Mouse (Mus musculus) myocyte (in vitro differentiated cells): ENCODE measurements around the gene Stmnd1. TPM values are rescaled to one million over a fixed set of nuclear protein-coding genes. Genes with fewer than 3 reads are reported as not detected.
"Not testable (repeated sequence)": the region's sequence is repeated elsewhere in the genome, so short reads cannot be mapped to it uniquely, and the experiment has no call there.

Experiments
- H3K27me3 ChIP-seq: one replicate; pipeline ENCODE4 v1.6.1; 2011; ENCODE audit not compliant: control insufficient read depth, insufficient read depth, insufficient read length
- H3K36me3 ChIP-seq: one replicate; pipeline ENCODE4 v1.6.1; 2011; ENCODE audit not compliant: control insufficient read depth, insufficient read depth
- H3K4me2 ChIP-seq: one replicate; pipeline ENCODE4 v1.6.1; 2011; ENCODE audit warnings: low read depth, control low read depth
- H3K4me3 ChIP-seq: one replicate; pipeline ENCODE4 v1.5.1; 2011; ENCODE audit warnings: mild to moderate bottlenecking, control low read depth, moderate library complexity
- H3K79me2 ChIP-seq: one replicate; pipeline ENCODE4 v1.6.1; 2011; ENCODE audit not compliant: control insufficient read depth, insufficient read depth
- H3ac ChIP-seq: one replicate; pipeline ENCODE4 v1.6.1; 2011; ENCODE audit not compliant: control insufficient read depth, insufficient read length
- CEBPB ChIP-seq: IDR thresholded peaks from 2 replicates; pipeline ENCODE4 v1.6.1; 2011; ENCODE audit warnings: mild to moderate bottlenecking, moderate library complexity; ENCODE audit not compliant: poor library complexity, insufficient read depth, severe bottlenecking
- E2F4 ChIP-seq: IDR thresholded peaks from one replicate; pipeline ENCODE4 v1.6.1; 2011; ENCODE audit warnings: mild to moderate bottlenecking, control low read depth, moderate library complexity; ENCODE audit not compliant: insufficient read depth
- MAX ChIP-seq: IDR thresholded peaks from one replicate; pipeline ENCODE4 v1.6.1; 2011; ENCODE audit warnings: low read depth, mild to moderate bottlenecking, control low read depth
- MYOD1 ChIP-seq, 3 experiments: IDR thresholded peaks; one replicate each; pipeline ENCODE4 v1.6.1; 2011; ENCODE audit warnings: control low read depth in 2 of 3, low read depth in 2 of 3, mild to moderate bottlenecking in 2 of 3, moderate library complexity in 1 of 3; ENCODE audit not compliant: insufficient read length in 2 of 3, control insufficient read depth in 1 of 3
- MYOG ChIP-seq, 3 experiments: IDR thresholded peaks; one replicate each; pipeline ENCODE4 v1.6.1; 2011; ENCODE audit warnings: control low read depth in 2 of 3, low read depth in 2 of 3, mild to moderate bottlenecking in 2 of 3; ENCODE audit not compliant: insufficient read length in 2 of 3, control insufficient read depth in 1 of 3, insufficient read depth in 1 of 3
- POLR2A ChIP-seq: IDR thresholded peaks from one replicate; pipeline ENCODE4 v1.6.1; 2011; ENCODE audit warnings: low read depth, mild to moderate bottlenecking, control low read depth, moderate library complexity; ENCODE audit not compliant: insufficient read length
- POLR2AphosphoS2 ChIP-seq: IDR thresholded peaks from one replicate; pipeline ENCODE4 v1.6.1; 2011; ENCODE audit warnings: low read depth, control low read depth; ENCODE audit not compliant: insufficient read length
- REST ChIP-seq: IDR thresholded peaks from one replicate; pipeline ENCODE4 v1.6.1; 2011; ENCODE audit warnings: mild to moderate bottlenecking, control low read depth, moderate library complexity; ENCODE audit not compliant: insufficient read depth, insufficient read length
- SRF ChIP-seq: IDR thresholded peaks from one replicate; pipeline ENCODE4 v1.6.1; 2011; ENCODE audit warnings: low read depth; ENCODE audit not compliant: control insufficient read depth, insufficient read length
- TCF12 ChIP-seq: IDR thresholded peaks from one replicate; pipeline ENCODE4 v1.6.1; 2011; ENCODE audit warnings: mild to moderate bottlenecking, control low read depth; ENCODE audit not compliant: poor library complexity, insufficient read depth, severe bottlenecking
- TCF3 ChIP-seq: IDR thresholded peaks from one replicate; pipeline ENCODE4 v1.6.1; 2011; ENCODE audit warnings: low read depth, control low read depth; ENCODE audit not compliant: insufficient read length
- USF1 ChIP-seq: IDR thresholded peaks from one replicate; pipeline ENCODE4 v1.6.1; 2011; ENCODE audit warnings: low read depth, mild to moderate bottlenecking, control low read depth, moderate library complexity
- polyA plus RNA-seq: library from polyadenylated mRNA; unstranded; fragments of >200 nt; fragmentation: generic; extraction: Trizol; gene quantifications from one replicate; pipeline ENCODE4 v1.2.1, GENCODE M21; 2012; ENCODE audit warnings: missing spikeins

Stmnd1 gene
- polyA plus RNA-seq, 1 experiment: 0.24 TPM

DNA sequence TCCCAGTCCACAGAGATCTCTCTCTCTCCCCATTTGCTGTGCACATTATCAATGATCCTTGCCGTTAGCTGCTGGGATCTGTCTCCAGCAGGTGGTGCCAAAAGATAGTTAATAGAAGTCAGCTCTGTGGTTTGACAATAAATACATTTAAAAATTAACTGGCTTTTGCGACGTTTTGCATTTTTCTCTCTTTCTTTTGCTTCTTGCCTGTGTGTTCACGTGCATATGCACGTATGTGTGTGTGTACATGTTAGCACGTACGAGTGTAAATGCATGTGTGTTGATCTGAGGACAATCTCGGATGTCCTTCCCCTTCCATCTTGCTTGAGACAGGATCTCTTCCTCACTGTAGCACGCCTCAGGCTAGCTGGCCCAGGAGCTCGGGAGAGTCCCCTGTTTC, 37.3 kb downstream of the Stmnd1 start:
- Histone ChIP-seq H3ac (no peak overlapping the region), H3K79me2 (no peaks in the 10 kb centered on the region), H3K36me3 (no peaks in the 10 kb centered on the region), H3K27me3 (no peaks in the 10 kb centered on the region), H3K4me3 (no peak overlapping the region), H3K4me2 (peak overlapping the region; percentile 39)
- no peak for TF ChIP-seq CEBPB
- no peak for TF ChIP-seq POLR2AphosphoS2
- no peak for TF ChIP-seq TCF3
- no peak for TF ChIP-seq SRF
- no peak for TF ChIP-seq POLR2A
- TF ChIP-seq E2F4: no peak
- TF ChIP-seq TCF12: no peak
- no peak for TF ChIP-seq MYOG (IDR thresholded peaks at IDR 0.05; ENCODE audit: control insufficient read depth in 1 of 3, insufficient read depth in 1 of 3, insufficient read length in 2 of 3, low read depth in 2 of 3)
- TF ChIP-seq MAX: no peak
- no peak for TF ChIP-seq REST
- TF ChIP-seq MYOD1 (IDR thresholded peaks at IDR 0.05; ENCODE audit: control insufficient read depth in 1 of 3, insufficient read length in 2 of 3, low read depth in 2 of 3): no peak
- TF ChIP-seq USF1: no peak

DNA sequence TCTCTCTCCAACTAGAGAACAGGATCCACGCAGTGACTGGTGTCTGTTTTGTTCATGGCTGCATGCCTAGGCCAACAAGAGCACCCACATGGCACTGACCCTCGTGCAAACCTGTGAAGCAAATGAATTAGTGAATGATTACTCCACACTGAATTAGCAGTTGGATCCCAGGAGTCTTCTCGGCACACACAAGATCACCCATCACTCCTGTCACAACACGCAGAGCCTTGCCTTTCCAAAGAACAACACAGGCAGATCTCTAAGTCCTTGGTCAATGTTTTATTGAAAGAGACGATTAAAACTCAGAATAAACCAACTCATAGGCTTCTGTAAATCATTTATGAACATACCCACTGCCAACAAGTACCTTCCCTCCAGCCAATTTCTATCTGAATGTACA, 39.7 kb downstream of the Stmnd1 start:
- no peak overlapping the region for H3K4me3 ChIP-seq

DNA sequence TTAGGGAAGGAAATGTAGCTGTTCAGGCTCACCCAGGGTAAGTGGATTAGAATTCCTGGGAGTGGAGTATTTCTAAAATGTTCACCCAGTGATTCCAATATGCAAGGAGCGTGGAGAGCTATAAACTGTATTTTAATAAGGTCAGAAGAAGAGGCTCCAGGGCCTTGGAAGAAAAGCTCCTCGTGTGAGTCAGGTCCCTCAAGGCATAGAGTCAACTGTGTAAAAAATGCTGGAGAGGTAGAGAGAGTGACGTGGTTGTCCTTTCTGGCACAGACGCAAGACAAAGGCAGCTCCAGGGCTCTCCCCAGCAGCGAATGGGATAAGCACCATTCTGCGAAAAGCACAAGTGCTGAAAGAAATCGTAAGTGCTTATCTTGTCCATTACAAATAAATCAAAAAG, 41.6 kb downstream of the Stmnd1 start:
- Histone ChIP-seq H3K4me3 (no peak overlapping the region), H3K27me3 (no peaks in the 10 kb centered on the region), H3K4me2 (no peak overlapping the region), H3K36me3 (no peaks in the 10 kb centered on the region), H3K79me2 (no peaks in the 10 kb centered on the region), H3ac (no peak overlapping the region)
- TF ChIP-seq REST (no peak), POLR2A (no peak), POLR2AphosphoS2 (no peak), TCF3 (no peak), CEBPB (no peak), TCF12 (no peak), MAX (no peak)

More for the DNA sequence above, 39.7 kb downstream of the Stmnd1 start:
- Histone ChIP-seq H3K4me2 (no peak overlapping the region), H3ac (no peak overlapping the region), H3K36me3 (no peaks in the 10 kb centered on the region), H3K27me3 (no peaks in the 10 kb centered on the region), H3K79me2 (no peaks in the 10 kb centered on the region)
- TF ChIP-seq POLR2A: no peak
- TF ChIP-seq USF1: no peak
- TF ChIP-seq CEBPB: no peak
- TF ChIP-seq MYOG (IDR thresholded peaks at IDR 0.05; ENCODE audit: control insufficient read depth in 1 of 3, insufficient read depth in 1 of 3, insufficient read length in 2 of 3, low read depth in 2 of 3): no peak
- TF ChIP-seq MAX: no peak
- TF ChIP-seq MYOD1 (IDR thresholded peaks at IDR 0.05; ENCODE audit: control insufficient read depth in 1 of 3, insufficient read length in 2 of 3, low read depth in 2 of 3): no peak
- TF ChIP-seq TCF12: no peak
- no peak for TF ChIP-seq TCF3
- TF ChIP-seq REST: no peak
- no peak for TF ChIP-seq E2F4
- no peak for TF ChIP-seq SRF
- no peak for TF ChIP-seq POLR2AphosphoS2

DNA sequence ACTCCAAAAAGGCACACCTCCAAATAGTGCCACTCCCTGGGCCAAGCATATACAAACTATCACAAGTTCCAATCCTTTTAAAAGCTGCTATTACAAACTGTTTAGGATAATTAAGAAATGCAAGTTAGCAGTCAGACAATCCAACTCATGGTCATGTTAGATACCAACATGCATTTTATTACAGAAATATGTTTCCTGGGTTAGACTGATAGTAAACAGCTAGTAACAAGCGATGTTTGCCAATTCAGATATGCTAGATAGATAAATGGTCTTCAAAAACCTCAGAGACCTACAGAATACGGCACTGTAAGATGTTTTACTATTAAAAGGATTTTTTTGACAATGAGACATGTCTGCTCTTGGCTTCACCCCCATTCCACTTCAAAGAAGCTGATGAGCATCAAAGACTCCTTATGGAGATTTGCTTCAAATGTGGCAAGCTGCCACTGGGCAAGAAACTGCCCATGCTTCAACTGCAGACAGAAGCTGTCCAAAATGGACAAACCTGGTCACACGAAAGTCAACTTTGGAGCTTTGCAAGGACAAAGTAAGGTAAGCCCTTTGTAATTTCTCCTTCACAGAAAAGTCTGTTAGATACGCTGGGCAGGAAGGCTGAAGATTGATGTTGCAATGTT, 52.9 kb downstream of the Stmnd1 start:
- Histone ChIP-seq H3K4me2 (no peak overlapping the region), H3K36me3 (no peaks in the 10 kb centered on the region), H3K27me3 (no peaks in the 10 kb centered on the region), H3K4me3 (no peak overlapping the region), H3ac (no peak overlapping the region), H3K79me2 (no peaks in the 10 kb centered on the region)
- TF ChIP-seq REST: no peak
- no peak for TF ChIP-seq POLR2A
- no peak for TF ChIP-seq TCF3
- no peak for TF ChIP-seq USF1
- TF ChIP-seq SRF: no peak
- no peak for TF ChIP-seq MYOD1 (IDR thresholded peaks at IDR 0.05; ENCODE audit: control insufficient read depth in 1 of 3, insufficient read length in 2 of 3, low read depth in 2 of 3)

DNA sequence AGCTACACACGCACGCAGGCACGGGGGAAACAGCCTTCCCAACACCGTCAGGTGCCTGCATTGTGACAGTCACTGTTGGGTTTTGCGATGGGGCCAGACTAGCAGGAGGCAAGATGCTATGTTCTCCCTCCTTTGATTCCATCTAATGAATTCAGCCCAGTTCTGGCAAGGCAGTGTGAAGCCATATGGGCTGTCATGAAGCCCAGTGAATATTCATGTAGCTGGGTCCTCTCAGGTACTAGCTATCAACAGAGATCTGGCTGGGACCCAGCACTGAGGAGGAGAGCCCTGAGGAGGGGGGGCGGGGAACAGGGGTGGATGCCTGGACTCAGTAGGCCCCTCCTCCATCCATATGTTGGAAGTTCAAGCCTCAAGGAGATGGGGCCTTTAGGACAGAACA, 61.5 kb downstream of the Stmnd1 start:
- no peak overlapping the region for H3ac ChIP-seq
- no peaks in the 10 kb centered on the region for H3K27me3 ChIP-seq
- no peak overlapping the region for H3K4me2 ChIP-seq
- H3K36me3 ChIP-seq: no peaks in the 10 kb centered on the region
- TF ChIP-seq REST (no peak), MYOD1 (IDR thresholded peaks at IDR 0.05; ENCODE audit: control insufficient read depth in 1 of 3, insufficient read length in 2 of 3, low read depth in 2 of 3) (no peak), POLR2A (no peak), TCF12 (no peak), E2F4 (no peak), TCF3 (no peak), SRF (no peak), MYOG (IDR thresholded peaks at IDR 0.05; ENCODE audit: control insufficient read depth in 1 of 3, insufficient read depth in 1 of 3, insufficient read length in 2 of 3, low read depth in 2 of 3) (no peak), POLR2AphosphoS2 (no peak), MAX (no peak), USF1 (no peak), CEBPB (no peak)
- H3K4me3 ChIP-seq: no peak overlapping the region
- no peaks in the 10 kb centered on the region for H3K79me2 ChIP-seq

DNA sequence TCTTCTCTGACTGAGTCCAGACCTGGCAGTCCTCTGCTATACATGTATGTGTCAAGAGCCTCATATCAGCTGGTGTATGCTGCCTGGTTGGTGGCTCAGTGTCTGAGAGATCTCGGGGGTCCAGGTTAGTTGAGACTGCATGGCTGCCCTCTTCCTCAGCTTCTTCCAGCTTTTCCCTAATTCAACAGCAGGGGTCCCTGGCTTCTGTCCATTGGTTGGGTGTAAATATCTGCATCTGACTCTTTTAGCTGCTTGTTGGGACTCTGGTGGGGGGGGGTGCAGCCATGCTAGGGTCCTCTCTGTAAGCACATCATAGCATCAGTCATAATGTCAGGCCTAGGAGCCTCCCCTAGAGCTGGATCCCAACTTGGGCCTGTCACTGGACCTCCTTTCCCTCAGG, 62.8 kb downstream of the Stmnd1 start:
- H3K36me3 ChIP-seq: not testable (repeated sequence)

More for the DNA sequence above, 62.8 kb downstream of the Stmnd1 start:
- not testable (repeated sequence) for H3K27me3 ChIP-seq, H3ac ChIP-seq, H3K4me2 ChIP-seq, H3K4me3 ChIP-seq, H3K79me2 ChIP-seq
